In genomic region chr5:42055151-42055550, GRCm38 (mm10) we compare ENCODE assay signal across 20 mouse cellular contexts. TPM values are rescaled to one million over a fixed set of nuclear protein-coding genes. Genes with fewer than 3 reads are reported as not detected.
DNase-seq lines count a peak whose midpoint lies in the region; ATAC-seq lines count a peak whose summit lies in the region.
"Had no signal": no experiment of that assay in that cellular context is flagged by ENCODE, and none has a peak within 500 bp of the region (broad histone marks: within the 10 kb centered on the region; RNA-seq: fewer than 3 reads in every experiment).

No protein-coding gene starts in this region.

- no peak overlapping the region for H3K4me3 ChIP-seq in midbrain, embryonic 11.5 days (ENCODE audit: low read depth, low read length)
- H3K4me3 ChIP-seq: embryonic facial prominence, embryonic 12.5 days; forebrain, embryonic 12.5 days; heart, embryonic 12.5 days; hindbrain, embryonic 15.5 days had no signal

- no peaks in the 10 kb centered on the region for H3K4me1 ChIP-seq in midbrain, embryonic 11.5 days (ENCODE audit: control insufficient read depth, insufficient read depth, low read length)
- H3K4me1 ChIP-seq: embryonic facial prominence, embryonic 12.5 days; forebrain, embryonic 12.5 days; heart, embryonic 12.5 days; hindbrain, embryonic 15.5 days had no signal

- H3K27ac ChIP-seq in midbrain, embryonic 11.5 days (ENCODE audit: low read depth, low read length) = no peak overlapping the region
- H3K27ac ChIP-seq: embryonic facial prominence, embryonic 12.5 days; forebrain, embryonic 12.5 days; hindbrain, embryonic 15.5 days had no signal

- no peaks in the 10 kb centered on the region for H3K27me3 ChIP-seq in midbrain, embryonic 11.5 days (ENCODE audit: control insufficient read depth, insufficient read depth, low read length)
- H3K27me3 ChIP-seq: embryonic facial prominence, embryonic 12.5 days; forebrain, embryonic 12.5 days; heart, embryonic 12.5 days; hindbrain, embryonic 15.5 days had no signal

- no peak for ATAC-seq in midbrain, embryonic 11.5 days (ENCODE audit: low FRiP score)
- ATAC-seq: forebrain, postnatal 0 days; intestine, embryonic 16.5 days had no signal

- no peak overlapping the region for H3K9ac ChIP-seq in midbrain, embryonic 11.5 days (ENCODE audit: low read length)
- H3K9ac ChIP-seq: embryonic facial prominence, embryonic 12.5 days; forebrain, embryonic 12.5 days; forebrain, postnatal 0 days; heart, embryonic 12.5 days; hindbrain, embryonic 15.5 days had no signal

- no peaks in the 10 kb centered on the region for H3K36me3 ChIP-seq in midbrain, embryonic 11.5 days (ENCODE audit: control insufficient read depth, insufficient read depth, low read length)
- H3K36me3 ChIP-seq: embryonic facial prominence, embryonic 12.5 days; forebrain, embryonic 12.5 days; heart, embryonic 12.5 days; hindbrain, embryonic 15.5 days had no signal

- 89% methylated on average over 5 of the region's 5 CpGs for WGBS in midbrain, embryonic 11.5 days

- H3K4me2 ChIP-seq in midbrain, embryonic 11.5 days = no peak overlapping the region
- H3K4me2 ChIP-seq: embryonic facial prominence, embryonic 12.5 days; forebrain, embryonic 12.5 days; heart, embryonic 12.5 days; hindbrain, embryonic 15.5 days had no signal

- peak; percentile 78 for DNase-seq in cerebellum, adult 11-12 months
- peak; percentile 66 for DNase-seq in cerebellum, adult 8-10 months
- DNase-seq in cerebellum, postnatal 14 days = peak; percentile 53 to 75
- no peak for DNase-seq in midbrain, embryonic 11.5 days (ENCODE audit: low spot score, missing footprints)
- DNase-seq in gastrocnemius, postnatal 25 days = no peak
- no peak for DNase-seq in adrenal gland, postnatal 14 days
- DNase-seq: adrenal gland, adult 2 months; adrenal gland, postnatal 36 days; forebrain, postnatal 0 days; gastrocnemius, postnatal 14 days; kidney, adult 2 months had no signal

- no peaks in the 10 kb centered on the region for H3K9me3 ChIP-seq in midbrain, embryonic 11.5 days (ENCODE audit: control insufficient read depth, low read length)
- H3K9me3 ChIP-seq: embryonic facial prominence, embryonic 12.5 days; forebrain, embryonic 12.5 days; heart, embryonic 12.5 days; hindbrain, embryonic 15.5 days had no signal

RNA-seq across cellular contexts. Expression of gene Gm16223, which starts 12.6 kb away (rescaled TPM):
- not detected in 2 replicates for polyA plus RNA-seq in midbrain, embryonic 11.5 days (2014; fragmentation: Nextera tagmentation; extraction: Ambion mirVana)
- not detected for total RNA-seq in gastrocnemius, postnatal 25 days (2021)
- 0.11 TPM in 1 of 2 replicates, not detected in the other for total RNA-seq in adrenal gland, postnatal 14 days (2021)
- total RNA-seq: adrenal gland, postnatal 36 days; forebrain, postnatal 0 days; gastrocnemius, adult 18-20 months; gastrocnemius, postnatal 14 days; granulocyte monocyte progenitor cell, adult 5-6 weeks had no signal
- polyA plus RNA-seq: adrenal gland, adult 2 months; embryonic facial prominence, embryonic 12.5 days; forebrain, postnatal 0 days; heart, embryonic 12.5 days; heart, embryonic 16.5 days; hindbrain, embryonic 11.5 days; hindbrain, embryonic 15.5 days; intestine, embryonic 16.5 days; kidney, adult 2 months had no signal

Comparison
In these comparisons a context has a peak if more than half of its experiments do, and no peak if none do; other contexts are left out.
1. DNase-seq: peak in cerebellum, adult 11-12 months (single experiment), cerebellum, adult 8-10 months (single experiment) and cerebellum, postnatal 14 days (2 of 2); none in midbrain, embryonic 11.5 days (single experiment), gastrocnemius, postnatal 25 days (single experiment) and adrenal gland, postnatal 14 days (single experiment).